Mouse (Mus musculus) limb, embryonic 12.5 days (tissue): ENCODE data around the gene Mtx1. TPM values are rescaled to one million over a fixed set of nuclear protein-coding genes. Genes with fewer than 3 reads are reported as not detected.

Experiments
- ATAC-seq: fragments of 200-750 bp; cut with Nextera tagmentation; 2 replicates; pipeline ENCODE4 v1.8.0; 2017; ENCODE audit warnings: low read depth, moderate TSS enrichment; ENCODE audit not compliant: insufficient number of reproducible peaks, insufficient read depth, low FRiP score, low TSS enrichment
- H3K27ac ChIP-seq: fragments of 300-500 bp; sonication (generic); 2 replicates; pipeline ENCODE4 v1.5.1; 2016; ENCODE audit warnings: mild to moderate bottlenecking, moderate library complexity
- H3K27me3 ChIP-seq: fragments of 300-500 bp; sonication (generic); 2 replicates; pipeline ENCODE4 v1.6.1; 2016; ENCODE audit warnings: mild to moderate bottlenecking, moderate library complexity
- H3K36me3 ChIP-seq: fragments of 300-500 bp; sonication (generic); 2 replicates; pipeline ENCODE4 v1.6.1; 2016; ENCODE audit warnings: mild to moderate bottlenecking, moderate library complexity
- H3K4me1 ChIP-seq: fragments of 300-500 bp; sonication (generic); replicated peaks from 2 replicates; pipeline ENCODE4 v1.6.1; 2016
- H3K4me2 ChIP-seq: fragments of 300-500 bp; sonication (generic); 2 replicates; pipeline ENCODE4 v1.6.1; 2016; ENCODE audit warnings: mild to moderate bottlenecking, moderate library complexity
- H3K4me3 ChIP-seq: fragments of 300-500 bp; sonication (generic); replicated peaks from 2 replicates; pipeline ENCODE4 v1.5.1; 2016; ENCODE audit warnings: mild to moderate bottlenecking
- H3K9ac ChIP-seq: fragments of 300-500 bp; sonication (generic); replicated peaks from 2 replicates; pipeline ENCODE4 v1.6.1; 2016; ENCODE audit warnings: mild to moderate bottlenecking, moderate library complexity
- H3K9me3 ChIP-seq: fragments of 300-500 bp; sonication (generic); 2 replicates; pipeline ENCODE4 v1.6.1; 2016; ENCODE audit warnings: mild to moderate bottlenecking, moderate library complexity
- WGBS: fragments of 180-500 bp; shearing (Covaris S2); methylation state at CpG from one replicate; pipeline ENCODE4 v1.1.7; 2016; 5-methylcytosine and 5-hydroxymethylcytosine counted together
- polyA plus RNA-seq: library from polyadenylated mRNA; unstranded; fragments of >200 nt; fragmentation: Nextera tagmentation; extraction: Ambion mirVana; gene quantifications from 2 replicates; pipeline ENCODE4 v1.2.1, GENCODE M21; 2016

Gene Mtx1
- polyA plus RNA-seq, 1 experiment from 2014 or later = 217 TPM

GRCm38 (mm10) chr3:89213803-89214530 is 12.9 kb downstream of the Mtx1 start:
- under 1% methylated on average over 69 of the region's 69 CpGs for WGBS
- ATAC-seq = peak; percentile 87
- peaks cover 27% of the 10 kb centered on the region for H3K4me1 ChIP-seq

GRCm38 (mm10) chr3:89210731-89211130 is 16.2 kb downstream of the Mtx1 start:
- 86% methylated on average over 7 of the region's 7 CpGs for WGBS
- Histone ChIP-seq H3K9me3 (no peaks in the 10 kb centered on the region), H3K4me1 (peaks cover 22% of the 10 kb centered on the region), H3K27me3 (no peaks in the 10 kb centered on the region), H3K4me3 (no peak overlapping the region), H3K27ac (no peak overlapping the region), H3K4me2 (no peak overlapping the region), H3K9ac (no peak overlapping the region), H3K36me3 (peaks cover 57% of the 10 kb centered on the region)
- ATAC-seq = no peak

More at GRCm38 (mm10) chr3:89213803-89214530, 12.9 kb downstream of the Mtx1 start:
- Histone ChIP-seq H3K9me3 (no peaks in the 10 kb centered on the region), H3K4me3 (peak overlapping the region; percentile 80), H3K27ac (peak overlapping the region; percentile 99), H3K9ac (peak overlapping the region; percentile 74), H3K4me2 (peak overlapping the region; percentile 81), H3K36me3 (peaks cover 38% of the 10 kb centered on the region), H3K27me3 (no peaks in the 10 kb centered on the region)

DNA sequence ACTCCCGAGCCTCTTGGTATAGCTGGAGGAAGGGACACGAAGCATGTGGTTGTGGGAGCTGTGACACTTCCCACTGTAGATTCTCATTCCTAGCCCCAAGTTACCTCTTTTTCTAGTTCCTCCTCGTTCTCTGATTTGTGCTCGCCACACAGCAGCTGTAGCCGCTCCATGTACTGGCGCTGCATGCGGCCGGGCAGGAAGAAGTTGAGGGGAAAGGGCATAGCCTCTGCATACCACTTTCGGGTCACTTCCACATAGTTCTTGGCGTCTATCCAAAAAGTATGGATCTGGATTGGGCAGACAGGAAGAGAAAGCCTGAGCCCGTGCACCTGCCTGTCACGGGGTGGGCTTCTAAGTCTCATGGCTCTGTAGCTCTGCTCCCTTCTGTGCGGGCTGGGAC is 16.7 kb downstream of the Mtx1 start:
- ATAC-seq = no peak
- H3K4me3 ChIP-seq = no peak overlapping the region
- H3K9ac ChIP-seq = no peak overlapping the region
- 90% methylated on average over 13 of the region's 13 CpGs for WGBS
- H3K4me1 ChIP-seq = peaks cover 17% of the 10 kb centered on the region
- peaks cover 63% of the 10 kb centered on the region for H3K36me3 ChIP-seq
- no peaks in the 10 kb centered on the region for H3K27me3 ChIP-seq
- H3K9me3 ChIP-seq = no peaks in the 10 kb centered on the region
- H3K27ac ChIP-seq = no peak overlapping the region
- H3K4me2 ChIP-seq = no peak overlapping the region

DNA sequence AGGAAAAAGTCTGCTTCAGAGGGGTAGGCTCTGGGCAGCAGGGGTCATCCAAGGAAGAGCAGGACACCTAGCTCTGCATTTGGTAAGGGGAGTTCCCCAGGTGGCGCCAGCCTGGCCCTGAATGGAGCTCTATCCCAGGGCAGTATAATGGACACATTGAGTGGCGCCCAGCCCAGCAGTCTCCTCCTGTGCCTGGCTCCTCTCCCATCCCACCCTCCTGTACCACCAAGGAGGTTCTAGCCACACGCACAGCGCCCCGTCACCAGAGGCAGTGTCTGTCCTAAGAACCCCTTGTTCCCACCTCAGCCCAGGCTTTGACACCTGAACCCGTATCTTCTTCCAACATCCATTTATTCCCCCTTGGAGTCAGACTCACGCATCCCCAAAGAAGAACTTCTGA is 17.2 kb downstream of the Mtx1 start:
- Histone ChIP-seq H3K4me3 (no peak overlapping the region), H3K4me1 (peaks cover 12% of the 10 kb centered on the region), H3K27me3 (no peaks in the 10 kb centered on the region), H3K4me2 (no peak overlapping the region), H3K9ac (no peak overlapping the region), H3K36me3 (peaks cover 64% of the 10 kb centered on the region), H3K9me3 (no peaks in the 10 kb centered on the region), H3K27ac (no peak overlapping the region)
- ATAC-seq = no peak
- 92% methylated on average over 7 of the region's 7 CpGs for WGBS

GRCm38 (mm10) chr3:89208736-89209135 is 18.2 kb downstream of the Mtx1 start:
- Histone ChIP-seq H3K9ac (no peak overlapping the region), H3K4me2 (no peak overlapping the region), H3K9me3 (no peaks in the 10 kb centered on the region), H3K4me3 (no peak overlapping the region), H3K27ac (no peak overlapping the region), H3K27me3 (no peaks in the 10 kb centered on the region), H3K4me1 (peaks cover 11% of the 10 kb centered on the region), H3K36me3 (peaks cover 64% of the 10 kb centered on the region)
- 88% methylated on average over 6 of the region's 6 CpGs for WGBS
- ATAC-seq = no peak

GRCm38 (mm10) chr3:89208075-89208657 is 18.7 kb downstream of the Mtx1 start:
- no peak overlapping the region for H3K27ac ChIP-seq
- WGBS = 84% methylated on average over 13 of the region's 13 CpGs

DNA sequence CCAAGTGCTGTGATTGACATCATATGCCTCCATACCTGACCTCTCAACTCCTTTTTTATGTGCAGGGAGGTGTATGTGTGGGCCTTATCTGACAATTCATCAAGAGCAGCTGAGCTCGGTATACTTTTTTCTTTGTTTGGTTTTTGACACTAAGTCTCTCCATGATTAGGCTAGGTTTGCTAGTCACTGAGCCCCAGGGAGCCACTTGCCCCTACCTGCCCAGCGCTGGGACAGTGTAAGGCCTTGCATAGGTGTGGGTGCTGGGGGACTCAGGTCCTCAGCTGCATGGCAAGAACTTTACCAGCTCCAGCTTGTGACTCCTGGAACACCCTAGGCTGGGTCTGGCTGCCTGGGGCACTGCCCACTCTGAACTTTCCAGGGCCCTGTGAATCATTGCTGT is 20.2 kb downstream of the Mtx1 start:
- H3K4me2 ChIP-seq = no peak overlapping the region
- WGBS = 88% methylated on average over 2 of the region's 2 CpGs
- H3K4me1 ChIP-seq = peaks cover 5% of the 10 kb centered on the region
- H3K27me3 ChIP-seq = no peaks in the 10 kb centered on the region
- no peak overlapping the region for H3K4me3 ChIP-seq
- no peak overlapping the region for H3K9ac ChIP-seq
- peaks cover 61% of the 10 kb centered on the region for H3K36me3 ChIP-seq
- H3K9me3 ChIP-seq = no peaks in the 10 kb centered on the region
- no peak for ATAC-seq
- no peak overlapping the region for H3K27ac ChIP-seq

More at GRCm38 (mm10) chr3:89208075-89208657, 18.7 kb downstream of the Mtx1 start:
- no peak for ATAC-seq
- Histone ChIP-seq H3K4me2 (no peak overlapping the region), H3K27me3 (no peaks in the 10 kb centered on the region), H3K4me1 (peaks cover 13% of the 10 kb centered on the region), H3K9ac (no peak overlapping the region), H3K36me3 (peaks cover 64% of the 10 kb centered on the region), H3K9me3 (no peaks in the 10 kb centered on the region), H3K4me3 (no peak overlapping the region)

DNA sequence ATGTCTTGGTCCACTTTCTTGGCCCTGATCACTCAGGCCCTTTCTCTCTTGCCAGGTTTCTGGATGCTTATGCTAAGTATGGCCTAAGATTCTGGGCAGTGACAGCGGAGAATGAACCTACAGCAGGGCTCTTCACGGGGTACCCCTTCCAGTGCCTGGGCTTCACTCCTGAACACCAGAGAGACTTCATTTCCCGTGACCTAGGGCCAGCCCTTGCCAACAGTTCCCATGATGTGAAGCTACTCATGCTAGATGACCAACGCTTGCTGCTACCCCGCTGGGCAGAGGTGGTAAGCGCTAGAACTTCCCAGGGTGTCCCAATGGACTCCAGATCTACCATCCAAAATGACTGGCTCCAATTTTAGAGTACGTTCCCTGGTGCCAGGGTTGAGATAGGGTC is 20.8 kb downstream of the Mtx1 start:
- WGBS = 91% methylated on average over 7 of the region's 7 CpGs
- H3K36me3 ChIP-seq = peaks cover 60% of the 10 kb centered on the region
- no peak overlapping the region for H3K27ac ChIP-seq

DNA sequence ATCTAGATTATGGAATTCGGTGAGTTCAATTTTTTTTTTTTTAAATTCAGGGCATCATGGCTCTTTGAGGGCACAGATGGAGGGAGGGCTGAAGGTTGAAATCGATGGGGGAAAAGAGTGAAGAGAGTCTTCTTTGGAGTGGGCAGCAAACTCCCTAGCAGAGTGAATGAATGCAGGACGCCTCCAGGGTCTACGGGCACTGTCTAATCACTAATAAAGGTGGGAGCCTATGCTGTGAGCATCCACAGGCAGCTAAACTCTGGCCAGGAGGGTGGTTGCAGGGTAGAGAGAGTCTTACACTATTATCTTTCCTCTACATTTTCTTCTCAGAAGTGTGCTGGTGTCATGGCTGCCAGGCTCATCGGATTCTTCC is 23.8 kb downstream of the Mtx1 start:
- peak overlapping the region; percentile 46; the same call in 1 of the 2 replicates for H3K9ac ChIP-seq
- peaks cover 5% of the 10 kb centered on the region for H3K4me1 ChIP-seq
- no peak for ATAC-seq
- no peaks in the 10 kb centered on the region for H3K27me3 ChIP-seq
- H3K9me3 ChIP-seq = no peaks in the 10 kb centered on the region
- H3K4me3 ChIP-seq = peak overlapping the region; percentile 51
- H3K36me3 ChIP-seq = peaks cover 30% of the 10 kb centered on the region
- WGBS = 40% methylated on average over 5 of the region's 5 CpGs
- no peak overlapping the region for H3K27ac ChIP-seq
- H3K4me2 ChIP-seq = peak overlapping the region; percentile 55

More for the DNA sequence above, 20.8 kb downstream of the Mtx1 start:
- Histone ChIP-seq H3K4me2 (no peak overlapping the region), H3K27me3 (no peaks in the 10 kb centered on the region), H3K4me3 (no peak overlapping the region), H3K9ac (no peak overlapping the region), H3K9me3 (no peaks in the 10 kb centered on the region), H3K4me1 (peaks cover 5% of the 10 kb centered on the region)
- ATAC-seq = no peak

- H3K4me3 ChIP-seq = peak within 1 kb of the TSS; percentile 51
- WGBS = 29% methylated on average over 13 of the region's 13 CpGs
- peak; percentile 77 for ATAC-seq
- H3K9ac ChIP-seq = peak within 1 kb of the TSS; percentile 46; the same call in 1 of the 2 replicates
- H3K4me1 ChIP-seq = peaks cover 5% of the 10 kb centered on the region
- no peaks in the 10 kb centered on the region for H3K27me3 ChIP-seq
- H3K9me3 ChIP-seq = no peaks in the 10 kb centered on the region
- peak within 1 kb of the TSS; percentile 55 for H3K4me2 ChIP-seq
- peaks cover 24% of the 10 kb centered on the region for H3K36me3 ChIP-seq
- no peak within 1 kb of the TSS for H3K27ac ChIP-seq
Observed at GRCm38 (mm10) chr3:89202253-89203141, 24.4 kb downstream of the Mtx1 start, which contains the start of gene Gba. Gene Gba (plus strand): TSS chr3:89202928.

- H3K9me3 ChIP-seq = no peaks in the 10 kb centered on the region
- H3K4me3 ChIP-seq = no peak overlapping the region
- no peak overlapping the region for H3K9ac ChIP-seq
- no peak overlapping the region for H3K27ac ChIP-seq
- H3K4me2 ChIP-seq = no peak overlapping the region
- WGBS = 74% methylated on average over 3 of the region's 3 CpGs
- no peaks in the 10 kb centered on the region for H3K36me3 ChIP-seq
- peaks cover 13% of the 10 kb centered on the region for H3K4me1 ChIP-seq
- no peak for ATAC-seq
- no peaks in the 10 kb centered on the region for H3K27me3 ChIP-seq
Observed at GRCm38 (mm10) chr3:89199839-89200238, 27.0 kb downstream of the Mtx1 start.
